Mouse (Mus musculus) brown adipose tissue, adult 24 weeks (tissue): ENCODE data around the gene Lig3. TPM values are rescaled to one million over a fixed set of nuclear protein-coding genes. Genes with fewer than 3 reads are reported as not detected.
"Not testable (repeated sequence)": the region's sequence is repeated elsewhere in the genome, so short reads cannot be mapped to it uniquely, and the experiment has no call there.

ENCODE experiments used
- H3K27ac ChIP-seq: fragments of 200-500 bp; replicated peaks from 2 replicates; pipeline ENCODE4 v1.5.1; 2012; ENCODE audit warnings: low read depth, mild to moderate bottlenecking, low read length
- H3K4me1 ChIP-seq: fragments of 200-500 bp; 2 replicates; pipeline ENCODE4 v1.6.1; 2012; ENCODE audit warnings: low read length, mixed read lengths; ENCODE audit not compliant: control insufficient read depth, insufficient read depth, insufficient read length
- H3K4me3 ChIP-seq: fragments of 200-500 bp; 2 replicates; pipeline ENCODE4 v1.5.1; 2012; ENCODE audit warnings: low read depth, mild to moderate bottlenecking, low read length, moderate library complexity; ENCODE audit not compliant: insufficient read depth
- polyA plus RNA-seq: library from polyadenylated mRNA; stranded (reverse); fragments of >200 nt; gene quantifications from 2 replicates; pipeline ENCODE4 v1.2.4, GENCODE M21; 2012; ENCODE audit not compliant: missing spikeins, insufficient read depth, insufficient read length

Gene Lig3
- polyA plus RNA-seq, 1 experiment, result 3.7 TPM

DNA sequence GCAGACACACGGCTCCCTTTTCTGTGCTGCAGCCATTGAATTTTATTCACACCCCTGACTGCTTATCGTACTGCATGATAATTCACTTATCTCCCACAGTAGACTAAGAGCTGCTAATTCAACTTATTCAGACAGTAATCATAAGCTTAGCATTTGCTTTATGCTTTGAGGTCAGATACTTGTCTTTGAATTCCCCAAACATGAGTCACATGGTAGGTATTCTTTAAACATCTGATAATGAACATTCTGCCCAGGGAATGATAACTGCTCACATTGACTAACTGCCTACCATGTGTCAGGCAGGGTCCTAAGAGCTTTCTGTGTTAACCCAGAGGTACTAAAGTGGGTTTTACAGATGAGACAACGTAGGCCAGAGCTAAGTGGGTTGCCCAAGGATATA lies 25.7 kb downstream of the Lig3 start:
- no peaks in the 10 kb centered on the region for H3K4me1 ChIP-seq
- H3K27ac ChIP-seq, result no peak overlapping the region

GRCm38 (mm10) chr11:82807370-82807769 lies 26.5 kb downstream of the Lig3 start:
- no peak overlapping the region for H3K27ac ChIP-seq
- H3K4me3 ChIP-seq, result no peak overlapping the region
- H3K4me1 ChIP-seq, result no peaks in the 10 kb centered on the region

More for the DNA sequence above, 25.7 kb downstream of the Lig3 start:
- H3K4me3 ChIP-seq, result no peak overlapping the region

GRCm38 (mm10) chr11:82808485-82808884 lies 27.6 kb downstream of the Lig3 start:
- Histone ChIP-seq H3K4me3 (no peak overlapping the region), H3K27ac (no peak overlapping the region), H3K4me1 (no peaks in the 10 kb centered on the region)

- no peaks in the 10 kb centered on the region for H3K4me1 ChIP-seq
- no peak overlapping the region for H3K4me3 ChIP-seq
- no peak overlapping the region for H3K27ac ChIP-seq
Measured at GRCm38 (mm10) chr11:82819350-82819749, 38.4 kb downstream of the Lig3 start.

- H3K4me1 ChIP-seq, result no peaks in the 10 kb centered on the region
- H3K27ac ChIP-seq, result no peak overlapping the region
- no peak overlapping the region for H3K4me3 ChIP-seq
Measured at GRCm38 (mm10) chr11:82820788-82821456, 40.0 kb downstream of the Lig3 start.

DNA sequence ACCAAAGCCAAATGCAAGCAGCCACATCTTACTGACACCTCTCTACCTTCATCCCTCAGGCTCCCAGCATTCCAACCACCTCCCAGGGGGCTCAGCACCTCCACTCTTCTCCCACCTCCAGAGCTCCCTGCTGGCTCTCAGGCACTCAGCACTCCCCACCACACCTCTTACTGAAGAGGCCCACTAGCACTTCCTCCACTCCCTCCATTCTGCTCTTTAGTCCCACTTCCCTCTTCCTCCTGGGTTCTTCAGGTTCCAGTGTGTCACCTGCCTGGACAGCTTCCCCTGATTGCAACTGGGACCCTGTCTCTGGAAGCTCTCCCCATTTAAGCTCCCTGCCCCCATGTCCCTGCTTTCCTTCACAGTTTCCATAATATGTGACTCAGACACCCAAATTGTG lies 45.9 kb downstream of the Lig3 start:
- H3K27ac ChIP-seq, result no peak overlapping the region
- peaks cover 2% of the 10 kb centered on the region; the same call in 1 of the 2 replicates for H3K4me1 ChIP-seq
- H3K4me3 ChIP-seq, result no peak overlapping the region

- no peak overlapping the region for H3K4me3 ChIP-seq
Measured at GRCm38 (mm10) chr11:82831008-82831893, 50.3 kb downstream of the Lig3 start.

GRCm38 (mm10) chr11:82832402-82832801 lies 51.5 kb downstream of the Lig3 start:
- not testable (repeated sequence) for H3K27ac ChIP-seq, H3K4me3 ChIP-seq
- H3K4me1 ChIP-seq, result peaks cover 12% of the 10 kb centered on the region

More at GRCm38 (mm10) chr11:82831008-82831893, 50.3 kb downstream of the Lig3 start:
- Histone ChIP-seq H3K4me1 (peaks cover 8% of the 10 kb centered on the region; the same call in 1 of the 2 replicates), H3K27ac (no peak overlapping the region)

GRCm38 (mm10) chr11:82833929-82834328 lies 53.0 kb downstream of the Lig3 start:
- no peak overlapping the region for H3K4me3 ChIP-seq
- H3K27ac ChIP-seq, result no peak overlapping the region
- peaks cover 22% of the 10 kb centered on the region for H3K4me1 ChIP-seq

GRCm38 (mm10) chr11:82834359-82834758 lies 53.5 kb downstream of the Lig3 start:
- H3K4me1 ChIP-seq, result peaks cover 22% of the 10 kb centered on the region
- H3K4me3 ChIP-seq, H3K27ac ChIP-seq: not testable (repeated sequence)

- Histone ChIP-seq H3K27ac (peak overlapping the region; percentile 21; the same call in 1 of the 2 replicates), H3K4me1 (peaks cover 22% of the 10 kb centered on the region), H3K4me3 (no peak overlapping the region)
Measured at GRCm38 (mm10) chr11:82835616-82836432, 54.9 kb downstream of the Lig3 start.

GRCm38 (mm10) chr11:82837192-82837591 lies 56.3 kb downstream of the Lig3 start:
- Histone ChIP-seq H3K4me1 (peaks cover 20% of the 10 kb centered on the region), H3K27ac (no peak overlapping the region; the same call in 1 of the 2 replicates), H3K4me3 (no peak overlapping the region)

GRCm38 (mm10) chr11:82837848-82838247 lies 56.9 kb downstream of the Lig3 start:
- peak overlapping the region; percentile 5; the same call in 1 of the 2 replicates for H3K4me3 ChIP-seq
- H3K27ac ChIP-seq, result 0 out of 2 replicates have a peak overlapping the region, but pooled peaks have one; percentile 5

DNA sequence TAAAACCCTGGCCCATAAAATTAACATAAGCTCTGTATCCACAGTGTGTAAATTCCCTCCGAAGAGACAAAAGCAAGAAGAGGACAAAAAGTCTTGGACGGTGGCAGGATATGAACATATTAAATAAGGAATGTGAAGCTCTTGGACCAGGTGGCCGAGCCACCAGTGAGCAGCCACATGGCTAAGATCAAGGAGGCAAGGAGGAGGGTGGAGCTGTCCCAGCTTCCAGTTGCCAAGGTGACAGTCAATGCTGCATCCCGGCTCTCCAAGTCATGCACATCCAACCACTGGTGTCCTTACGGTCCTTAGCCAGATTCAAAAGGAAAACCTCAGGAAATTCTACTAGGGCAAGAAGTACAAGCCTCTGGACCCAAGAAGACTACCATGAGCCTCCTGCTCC lies 57.6 kb downstream of the Lig3 start:
- Histone ChIP-seq H3K4me1 (peaks cover 20% of the 10 kb centered on the region), H3K27ac (no peak overlapping the region), H3K4me3 (no peak overlapping the region)

More at GRCm38 (mm10) chr11:82837848-82838247, 56.9 kb downstream of the Lig3 start:
- H3K4me1 ChIP-seq, result peaks cover 20% of the 10 kb centered on the region
